Mouse (Mus musculus) neural tube, embryonic 12.5 days (tissue): ENCODE results near the gene Foxo4. TPM values are rescaled to one million over a fixed set of nuclear protein-coding genes. Genes with fewer than 3 reads are reported as not detected.

Experiments
- ATAC-seq: fragments of 200-750 bp; cut with Nextera tagmentation; 2 replicates; pipeline ENCODE4 v1.8.0; 2017; ENCODE audit warnings: low read depth, mild to moderate bottlenecking, moderate TSS enrichment, moderate library complexity; ENCODE audit not compliant: low FRiP score
- H3K27ac ChIP-seq: fragments of 300-500 bp; sonication (generic); 2 replicates; pipeline ENCODE4 v1.5.1; 2016
- H3K27me3 ChIP-seq: fragments of 300-500 bp; sonication (generic); replicated peaks from 2 replicates; pipeline ENCODE4 v1.6.1; 2016; ENCODE audit warnings: mild to moderate bottlenecking
- H3K36me3 ChIP-seq: fragments of 300-500 bp; sonication (generic); 2 replicates; pipeline ENCODE4 v1.6.1; 2016; ENCODE audit warnings: mild to moderate bottlenecking
- H3K4me1 ChIP-seq: fragments of 300-500 bp; sonication (generic); 2 replicates; pipeline ENCODE4 v1.6.1; 2016
- H3K4me2 ChIP-seq: fragments of 300-500 bp; sonication (generic); replicated peaks from 2 replicates; pipeline ENCODE4 v1.6.1; 2016; ENCODE audit warnings: mild to moderate bottlenecking
- H3K4me3 ChIP-seq: fragments of 300-500 bp; sonication (generic); 2 replicates; pipeline ENCODE4 v1.5.1; 2016
- H3K9ac ChIP-seq: fragments of 300-500 bp; sonication (generic); 2 replicates; pipeline ENCODE4 v1.6.1; 2016; ENCODE audit warnings: mild to moderate bottlenecking
- H3K9me3 ChIP-seq: fragments of 300-500 bp; sonication (generic); 2 replicates; pipeline ENCODE4 v1.6.1; 2016; ENCODE audit warnings: mild to moderate bottlenecking
- WGBS: fragments of 180-500 bp; shearing (Covaris S2); methylation state at CpG from one replicate; pipeline ENCODE4 v1.1.7; 2016; 5-methylcytosine and 5-hydroxymethylcytosine counted together
- polyA plus RNA-seq: library from polyadenylated mRNA; unstranded; fragments of >200 nt; fragmentation: Nextera tagmentation; extraction: Ambion mirVana; gene quantifications from 2 replicates; pipeline ENCODE4 v1.2.1, GENCODE M21; 2016

Gene Foxo4
- polyA plus RNA-seq, 1 experiment from 2014 or later: 1.5 TPM

DNA sequence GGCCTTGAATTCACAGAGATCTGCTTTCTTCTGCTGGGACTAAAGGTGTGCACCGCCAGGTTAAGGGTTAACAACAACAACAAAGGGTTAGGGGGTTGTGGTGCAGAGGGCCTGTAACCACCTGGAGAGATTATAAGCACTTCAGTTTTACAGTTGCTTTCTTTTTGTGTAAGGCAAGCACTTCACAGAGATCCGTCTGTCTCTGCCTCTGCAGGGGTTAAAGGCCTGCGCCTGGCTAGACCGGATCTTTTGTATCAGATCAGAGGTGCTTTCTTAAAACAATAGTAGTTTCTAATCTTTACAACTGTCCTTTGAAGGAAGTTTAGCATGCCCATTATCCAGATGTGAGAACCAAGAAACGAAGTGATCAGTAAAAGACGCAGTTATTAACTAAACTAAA, 19.1 kb downstream of the Foxo4 start:
- no peaks in the 10 kb centered on the region for H3K9me3 ChIP-seq
- H3K4me1 ChIP-seq: no peaks in the 10 kb centered on the region
- peaks cover 6% of the 10 kb centered on the region for H3K36me3 ChIP-seq
- no peaks in the 10 kb centered on the region for H3K27me3 ChIP-seq
- H3K9ac ChIP-seq: no peak overlapping the region
- WGBS: 26% methylated on average over 6 of the region's 6 CpGs
- H3K4me2 ChIP-seq: peak overlapping the region; percentile 59
- peak; percentile 32 for ATAC-seq
- H3K27ac ChIP-seq: no peak overlapping the region
- H3K4me3 ChIP-seq: peak overlapping the region; percentile 50; the same call in 1 of the 2 replicates

DNA sequence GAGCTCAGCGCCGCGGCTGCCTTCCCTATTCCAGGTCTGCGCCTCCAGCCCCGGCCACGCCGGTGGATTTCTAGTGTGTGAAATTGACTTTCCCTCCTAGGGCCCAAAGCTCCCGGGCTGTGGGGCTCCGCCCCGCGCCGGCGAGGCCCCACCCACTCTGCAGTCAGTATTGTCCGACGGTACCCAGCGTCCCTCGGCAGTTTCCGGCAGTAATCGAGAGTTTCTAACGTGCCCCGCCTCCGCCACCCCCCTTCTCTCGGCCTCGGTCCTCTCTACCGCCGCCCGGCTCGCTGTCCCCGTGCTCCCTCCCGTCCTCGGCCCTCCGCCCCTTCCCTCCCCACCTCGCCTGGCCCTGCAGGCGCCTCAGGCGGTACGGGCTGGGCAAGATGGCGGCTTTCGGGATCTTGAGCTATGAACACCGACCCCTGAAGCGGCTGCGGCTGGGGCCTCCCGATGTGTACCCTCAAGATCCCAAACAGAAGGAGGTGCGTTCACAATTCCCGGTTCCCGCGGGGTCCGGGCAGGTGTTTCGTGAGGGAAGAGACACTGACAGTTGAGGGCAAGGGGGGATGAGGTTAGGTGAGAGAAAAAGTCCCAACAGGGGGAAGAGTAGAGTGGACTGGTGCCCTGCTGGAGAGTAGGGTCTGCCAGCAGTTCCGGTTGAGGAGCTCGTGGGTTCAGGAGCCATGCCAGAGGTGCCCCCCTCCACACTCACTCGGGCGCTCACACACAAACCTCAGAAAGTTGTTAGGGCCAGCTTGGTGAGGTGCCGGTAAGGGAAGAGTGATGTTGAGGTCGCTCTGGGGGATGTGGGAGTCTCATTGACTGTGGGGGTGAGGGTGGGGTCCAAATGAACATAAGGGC, 19.8 kb downstream of the Foxo4 start, which contains the start of gene Med12:
Gene Med12, plus strand, starts transcription at position 156 of the 864 bp plus-strand sequence.
- H3K9ac ChIP-seq: peak within 1 kb of the TSS; percentile 57
- H3K27me3 ChIP-seq: no peaks in the 10 kb centered on the region
- H3K4me1 ChIP-seq: no peaks in the 10 kb centered on the region
- peaks cover 12% of the 10 kb centered on the region for H3K36me3 ChIP-seq
- peak; percentile 98 for ATAC-seq
- H3K4me3 ChIP-seq: peak within 1 kb of the TSS; percentile 50
- H3K4me2 ChIP-seq: peak within 1 kb of the TSS; percentile 59
- no peak within 1 kb of the TSS for H3K27ac ChIP-seq
- no peaks in the 10 kb centered on the region for H3K9me3 ChIP-seq
- 18% methylated on average over 54 of the region's 54 CpGs for WGBS

DNA sequence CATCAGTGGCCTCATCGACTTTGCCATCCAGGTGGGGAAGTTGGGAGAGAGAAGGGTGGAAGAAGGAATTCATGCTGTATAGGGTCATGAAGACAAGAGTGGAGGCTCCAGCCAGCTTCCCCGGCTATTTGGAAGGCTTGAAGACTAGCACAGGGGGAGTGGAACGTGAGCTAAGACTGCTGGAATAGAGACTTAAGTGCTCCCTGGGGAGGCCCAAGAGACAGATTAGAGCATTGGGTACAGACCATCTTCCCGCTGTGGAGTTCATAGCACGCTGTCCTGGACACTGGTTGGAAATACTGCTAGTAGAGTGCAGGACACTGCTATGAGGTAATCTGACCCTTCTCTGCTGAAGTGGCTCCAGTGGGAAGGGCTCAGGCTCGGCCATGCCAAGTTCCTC, 28.5 kb downstream of the Foxo4 start:
- 84% methylated on average over 6 of the region's 6 CpGs for WGBS
- Histone ChIP-seq H3K4me2 (no peak overlapping the region), H3K4me1 (no peaks in the 10 kb centered on the region), H3K4me3 (no peak overlapping the region), H3K27ac (no peak overlapping the region), H3K9ac (no peak overlapping the region), H3K9me3 (no peaks in the 10 kb centered on the region), H3K36me3 (peaks cover 57% of the 10 kb centered on the region), H3K27me3 (no peaks in the 10 kb centered on the region)
- no peak for ATAC-seq

DNA sequence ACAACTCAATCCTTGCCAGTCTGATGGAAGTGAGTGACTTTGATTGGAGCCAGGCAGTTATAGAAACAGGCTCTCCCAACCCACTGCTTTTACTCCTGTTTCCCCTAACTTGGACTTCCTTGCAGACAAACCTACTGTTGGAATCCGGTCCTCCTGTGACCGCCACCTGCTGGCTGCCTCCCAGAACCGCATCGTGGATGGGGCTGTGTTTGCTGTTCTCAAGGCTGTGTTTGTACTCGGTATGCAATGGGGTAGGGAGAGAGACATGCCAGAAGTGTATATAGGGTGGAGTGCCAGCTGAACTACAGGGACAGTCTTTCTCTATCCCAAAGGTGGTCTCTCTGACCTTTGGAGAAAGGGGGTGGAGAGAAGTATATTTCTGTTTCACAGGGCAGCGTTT, 31.2 kb downstream of the Foxo4 start:
- 24% methylated on average over 6 of the region's 6 CpGs for WGBS
- no peak overlapping the region for H3K9ac ChIP-seq
- H3K4me3 ChIP-seq: no peak overlapping the region
- no peak for ATAC-seq
- no peaks in the 10 kb centered on the region for H3K4me1 ChIP-seq
- peaks cover 68% of the 10 kb centered on the region for H3K36me3 ChIP-seq
- no peak overlapping the region for H3K27ac ChIP-seq
- no peaks in the 10 kb centered on the region for H3K9me3 ChIP-seq
- H3K27me3 ChIP-seq: no peaks in the 10 kb centered on the region
- no peak overlapping the region for H3K4me2 ChIP-seq

DNA sequence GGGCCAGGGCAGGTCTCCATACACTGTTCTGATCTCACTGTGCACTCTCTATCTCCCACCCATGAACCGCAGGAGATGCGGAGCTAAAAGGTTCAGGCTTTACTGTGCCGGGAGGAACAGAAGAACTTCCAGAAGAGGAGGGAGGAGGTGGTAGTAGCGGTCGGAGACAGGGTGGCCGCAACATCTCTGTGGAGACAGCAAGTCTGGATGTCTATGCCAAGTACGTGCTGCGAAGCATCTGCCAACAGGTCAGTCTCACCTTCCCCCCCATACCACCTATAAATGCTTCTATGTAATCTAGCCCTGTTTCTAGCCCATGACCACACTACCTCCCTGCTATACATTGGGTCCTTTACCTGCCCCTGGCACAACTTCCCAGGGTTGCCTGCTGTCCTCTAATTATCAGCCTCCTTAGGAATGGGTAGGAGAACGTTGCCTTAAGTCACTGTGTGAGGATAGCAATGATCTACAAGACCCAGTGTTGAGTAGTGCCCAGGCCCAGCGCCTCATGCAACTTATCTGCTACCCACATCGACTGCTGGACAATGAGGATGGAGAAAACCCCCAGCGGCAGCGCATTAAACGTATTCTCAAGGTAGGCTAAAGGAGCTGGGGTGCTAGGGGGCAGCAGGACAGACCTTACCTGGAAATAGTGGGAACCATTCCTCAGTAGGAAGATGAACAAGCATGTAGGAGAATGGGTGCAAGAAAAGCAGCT, 31.8 kb downstream of the Foxo4 start:
- Histone ChIP-seq H3K4me1 (no peaks in the 10 kb centered on the region), H3K27ac (no peak overlapping the region), H3K27me3 (no peaks in the 10 kb centered on the region), H3K9me3 (no peaks in the 10 kb centered on the region), H3K36me3 (peaks cover 68% of the 10 kb centered on the region), H3K9ac (no peak overlapping the region), H3K4me3 (no peak overlapping the region), H3K4me2 (no peak overlapping the region)
- WGBS: 90% methylated on average over 14 of the region's 14 CpGs
- no peak for ATAC-seq

DNA sequence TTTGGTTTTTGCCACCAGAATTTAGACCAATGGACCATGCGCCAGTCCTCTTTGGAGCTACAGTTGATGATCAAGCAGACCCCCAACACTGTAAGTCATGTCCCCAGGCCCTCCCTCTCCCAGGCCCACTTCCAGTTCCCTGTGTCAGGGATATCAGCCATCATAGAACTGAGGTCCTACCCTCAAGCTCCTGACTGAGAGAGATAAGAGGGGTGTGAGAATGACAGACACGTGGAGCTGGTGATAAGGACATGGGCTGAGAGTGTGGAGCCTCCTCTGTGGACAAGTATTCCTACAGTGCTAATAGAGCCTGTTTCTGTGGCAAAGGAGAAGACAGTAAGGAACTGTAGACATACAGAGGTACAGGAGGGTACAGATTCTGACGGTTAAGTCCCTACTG, 33.2 kb downstream of the Foxo4 start:
- H3K4me3 ChIP-seq: no peak overlapping the region
- no peaks in the 10 kb centered on the region for H3K9me3 ChIP-seq
- H3K36me3 ChIP-seq: peaks cover 64% of the 10 kb centered on the region
- ATAC-seq: no peak
- no peaks in the 10 kb centered on the region for H3K4me1 ChIP-seq
- no peaks in the 10 kb centered on the region for H3K27me3 ChIP-seq
- H3K27ac ChIP-seq: no peak overlapping the region
- WGBS: 84% methylated on average over 3 of the region's 3 CpGs
- H3K9ac ChIP-seq: no peak overlapping the region
- H3K4me2 ChIP-seq: no peak overlapping the region

DNA sequence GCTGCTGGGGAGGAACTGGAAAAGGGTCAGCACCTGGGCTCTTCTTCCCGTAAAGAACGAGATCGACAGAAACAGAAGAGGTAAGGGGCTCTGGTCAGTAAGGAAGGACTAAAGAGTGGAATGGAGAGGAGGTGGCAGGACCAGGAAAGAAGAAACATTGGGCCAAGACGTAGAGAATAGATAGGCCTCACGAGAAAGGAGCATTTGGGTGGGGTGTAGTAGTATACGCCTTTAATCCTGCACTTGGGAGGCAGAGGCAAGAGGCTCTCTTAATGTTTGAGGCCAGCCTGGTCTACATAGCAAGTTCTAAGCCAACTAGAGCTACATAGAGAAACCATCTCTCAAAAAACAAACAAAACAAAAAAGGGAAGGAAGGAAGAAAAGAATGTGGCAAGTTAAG, 34.1 kb downstream of the Foxo4 start:
- H3K36me3 ChIP-seq: peaks cover 63% of the 10 kb centered on the region
- no peak overlapping the region for H3K9ac ChIP-seq
- no peaks in the 10 kb centered on the region for H3K9me3 ChIP-seq
- H3K4me1 ChIP-seq: no peaks in the 10 kb centered on the region
- no peak overlapping the region for H3K27ac ChIP-seq
- H3K27me3 ChIP-seq: no peaks in the 10 kb centered on the region
- H3K4me3 ChIP-seq: no peak overlapping the region
- no peak for ATAC-seq
- WGBS: 90% methylated on average over 6 of the region's 6 CpGs
- H3K4me2 ChIP-seq: no peak overlapping the region

DNA sequence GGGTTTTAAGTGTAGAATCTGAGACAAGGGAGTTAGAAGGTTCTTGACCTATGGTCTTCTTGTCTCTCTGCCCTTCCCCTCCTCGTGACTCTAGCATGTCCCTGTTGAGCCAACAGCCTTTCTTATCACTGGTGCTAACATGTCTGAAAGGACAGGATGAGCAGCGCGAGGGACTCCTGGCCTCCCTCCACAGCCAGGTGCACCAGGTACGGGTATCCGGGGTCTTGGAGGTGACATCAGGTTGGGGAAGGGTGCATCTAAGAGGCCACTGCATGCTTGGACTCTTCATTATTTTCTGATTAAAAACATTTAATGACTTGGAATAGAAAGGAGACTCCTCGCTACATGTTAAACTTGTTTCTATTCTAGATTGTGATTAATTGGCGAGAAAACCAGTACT, 34.7 kb downstream of the Foxo4 start:
- H3K9me3 ChIP-seq: no peaks in the 10 kb centered on the region
- H3K4me1 ChIP-seq: no peaks in the 10 kb centered on the region
- ATAC-seq: no peak
- no peaks in the 10 kb centered on the region for H3K27me3 ChIP-seq
- H3K4me3 ChIP-seq: no peak overlapping the region
- H3K4me2 ChIP-seq: no peak overlapping the region
- H3K36me3 ChIP-seq: peaks cover 65% of the 10 kb centered on the region
- 94% methylated on average over 7 of the region's 7 CpGs for WGBS
- no peak overlapping the region for H3K27ac ChIP-seq
- H3K9ac ChIP-seq: no peak overlapping the region

DNA sequence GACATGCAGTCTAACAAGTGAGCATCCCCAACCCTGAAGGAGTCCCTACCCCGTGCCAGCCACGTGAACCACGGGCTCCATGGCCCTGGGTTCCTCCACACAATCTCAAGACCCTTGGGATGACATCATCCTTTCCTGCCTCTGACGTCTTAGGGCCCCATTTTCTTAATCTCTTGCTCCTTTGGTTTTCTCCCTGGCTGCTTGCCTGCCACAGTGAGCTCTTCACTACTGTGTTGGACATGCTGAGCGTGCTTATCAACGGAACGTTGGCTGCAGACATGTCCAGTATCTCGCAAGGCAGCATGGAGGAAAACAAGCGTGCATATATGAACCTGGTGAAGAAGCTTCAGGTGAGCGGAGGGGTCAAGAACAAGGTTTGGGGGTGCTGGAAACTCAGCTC, 35.8 kb downstream of the Foxo4 start:
- H3K9me3 ChIP-seq: no peaks in the 10 kb centered on the region
- no peaks in the 10 kb centered on the region for H3K27me3 ChIP-seq
- H3K27ac ChIP-seq: no peak overlapping the region
- no peak overlapping the region for H3K4me2 ChIP-seq
- no peak overlapping the region for H3K9ac ChIP-seq
- ATAC-seq: no peak
- no peak overlapping the region for H3K4me3 ChIP-seq
- H3K36me3 ChIP-seq: peaks cover 66% of the 10 kb centered on the region
- no peaks in the 10 kb centered on the region for H3K4me1 ChIP-seq
- 90% methylated on average over 10 of the region's 10 CpGs for WGBS

DNA sequence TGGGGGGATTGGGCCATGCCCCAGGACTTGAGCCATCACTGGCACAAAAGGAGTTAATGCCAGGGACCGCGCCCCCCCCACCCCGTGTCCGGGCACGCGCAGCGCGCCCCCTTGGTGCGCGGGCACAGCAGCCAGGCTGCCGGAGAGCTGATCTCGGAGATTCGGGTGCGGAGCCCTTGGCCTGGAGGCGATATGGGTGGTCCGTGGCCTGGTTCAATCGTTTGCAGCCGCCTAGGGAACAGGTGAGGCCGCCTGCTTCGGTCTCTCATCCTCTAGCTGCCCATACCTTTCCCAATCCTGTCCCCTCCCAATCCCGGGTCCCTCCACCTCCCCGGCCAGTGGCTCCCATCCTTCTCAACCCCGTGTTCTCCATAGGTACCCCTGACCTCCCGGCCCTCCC, 44.7 kb downstream of the Foxo4 start, which contains the start of gene Nlgn3:
Gene Nlgn3, plus strand, starts transcription at position 114 of the 400 bp plus-strand sequence.
- peaks cover 11% of the 10 kb centered on the region for H3K4me1 ChIP-seq
- WGBS: 24% methylated on average over 23 of the region's 24 CpGs
- ATAC-seq: peak; percentile 25

DNA sequence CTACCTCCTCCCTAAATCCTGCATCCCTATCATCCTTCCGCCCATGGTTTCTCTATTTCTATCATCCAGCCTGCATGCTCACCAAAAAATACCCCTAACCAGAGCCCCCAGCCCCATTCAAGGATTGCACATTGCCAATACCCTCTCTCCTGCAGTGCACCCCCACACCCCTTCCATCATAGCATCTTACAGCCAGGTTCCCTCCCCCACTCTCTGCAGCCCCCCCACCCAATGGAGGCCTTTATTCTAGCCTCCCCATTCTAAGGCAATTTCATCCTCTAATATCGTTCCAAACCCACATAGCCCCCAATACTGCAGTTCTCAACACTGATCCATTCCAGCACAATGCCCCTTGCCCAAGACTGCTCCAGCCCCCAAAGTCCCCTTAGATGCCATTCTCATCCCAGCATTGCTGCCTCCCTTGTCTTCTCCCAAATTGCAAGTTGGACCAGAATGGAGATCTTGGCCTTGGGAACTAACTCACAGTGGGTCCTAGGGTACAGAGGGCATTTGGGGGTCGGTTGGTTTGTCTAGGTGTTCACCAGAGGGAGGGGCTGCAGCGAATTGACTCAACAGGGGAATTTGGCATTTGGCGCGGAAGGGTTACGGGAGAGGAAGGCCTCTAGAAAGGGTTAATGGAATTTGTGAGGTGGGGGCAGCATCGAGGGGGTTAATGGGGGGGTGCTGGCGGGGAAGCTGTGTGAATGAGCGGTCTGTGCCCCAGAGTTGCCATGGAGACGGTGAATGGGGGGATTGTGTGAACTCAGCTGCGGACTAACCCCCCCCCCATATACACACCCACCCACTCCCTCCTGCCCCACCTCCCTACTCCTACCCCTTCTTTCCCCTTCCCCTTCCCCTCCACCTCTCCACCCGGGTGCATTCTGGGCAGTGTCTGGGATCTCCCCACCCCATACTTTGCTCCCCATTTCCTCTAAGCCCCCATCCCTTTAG, 45.4 kb downstream of the Foxo4 start:
- WGBS: 15% methylated on average over 13 of the region's 13 CpGs
- peaks cover 11% of the 10 kb centered on the region for H3K4me1 ChIP-seq
- peak overlapping the region; percentile 55 for H3K4me2 ChIP-seq
- H3K36me3 ChIP-seq: peaks cover 7% of the 10 kb centered on the region; the same call in 1 of the 2 replicates
- H3K27me3 ChIP-seq: 0 out of 2 replicates have a peak, but pooled peaks cover 3% of the 10 kb centered on the region
- peak; percentile 76 for ATAC-seq
- H3K27ac ChIP-seq: no peak overlapping the region; the same call in 1 of the 2 replicates
- H3K9me3 ChIP-seq: no peaks in the 10 kb centered on the region
- peak overlapping the region; percentile 44 for H3K4me3 ChIP-seq
- peak overlapping the region; percentile 54 for H3K9ac ChIP-seq

More for the DNA sequence above, 44.7 kb downstream of the Foxo4 start, which contains the start of gene Nlgn3:
- Histone ChIP-seq H3K4me3 (peak within 1 kb of the TSS; percentile 44), H3K27me3 (0 out of 2 replicates have a peak, but pooled peaks cover 3% of the 10 kb centered on the region), H3K9ac (peak within 1 kb of the TSS; percentile 54), H3K4me2 (peak within 1 kb of the TSS; percentile 55), H3K27ac (no peak within 1 kb of the TSS; the same call in 1 of the 2 replicates), H3K36me3 (peaks cover 7% of the 10 kb centered on the region; the same call in 1 of the 2 replicates), H3K9me3 (no peaks in the 10 kb centered on the region)
